In the genomic region with DNA sequence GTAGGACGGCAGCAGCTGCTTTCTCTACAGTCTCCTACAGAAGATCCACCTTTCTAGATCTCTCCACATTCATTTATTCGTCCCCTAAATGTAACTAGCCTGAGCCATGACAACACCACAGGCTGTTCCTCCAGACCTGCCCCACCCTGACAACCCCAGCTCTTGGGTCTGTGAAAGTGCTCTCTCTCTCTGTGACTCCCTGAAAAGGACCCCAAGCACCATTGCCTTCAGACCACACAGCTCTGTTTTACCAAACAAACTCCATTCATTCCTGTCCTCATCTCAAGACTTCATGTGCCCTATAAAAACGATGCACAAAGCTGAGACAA, we compare ENCODE assay signal across 7 mouse cellular contexts. TPM values are rescaled to one million over a fixed set of nuclear protein-coding genes. Genes with fewer than 3 reads are reported as not detected.
DNase-seq lines count a peak whose midpoint lies in the region; ATAC-seq and TF ChIP-seq lines count a peak whose summit lies in the region.

No protein-coding gene starts in this region.

- H3K36me3 ChIP-seq in forebrain, embryonic 13.5 days (ENCODE audit: poor library complexity, severe bottlenecking) = no peaks in the 10 kb centered on the region
- no peaks in the 10 kb centered on the region for H3K36me3 ChIP-seq in limb, embryonic 12.5 days

- H3K4me2 ChIP-seq in forebrain, embryonic 13.5 days = peak overlapping the region; percentile 99
- H3K4me2 ChIP-seq in limb, embryonic 12.5 days = peak overlapping the region; percentile 100

- DNase-seq in layer of hippocampus, adult 2 months (ENCODE audit: low spot score in 2 of 2) = no peak
- no peak for DNase-seq in layer of hippocampus, postnatal 25 days (ENCODE audit: extremely low spot score in 1 of 2, low spot score in 1 of 2)
- DNase-seq in layer of hippocampus, adult 8-10 months (ENCODE audit: low spot score in 2 of 2) = no peak
- DNase-seq in embryo, embryonic 10.5 days (ENCODE audit: low spot score) = no peak

- H3K9me3 ChIP-seq in forebrain, embryonic 13.5 days (replicated peaks) = no peaks in the 10 kb centered on the region
- no peaks in the 10 kb centered on the region for H3K9me3 ChIP-seq in limb, embryonic 12.5 days

- H3K27me3 ChIP-seq in forebrain, embryonic 13.5 days = peaks cover 16% of the 10 kb centered on the region; the same call in 1 of the 2 replicates
- H3K27me3 ChIP-seq in limb, embryonic 12.5 days = peaks cover 38% of the 10 kb centered on the region

- TF ChIP-seq POLR2A in olfactory bulb, adult 2 months (IDR thresholded peaks at IDR 0.05; ENCODE audit: insufficient read depth, low read depth, low read length) = no peak

- H3K27ac ChIP-seq in layer of hippocampus, adult 2 months = peak overlapping the region; percentile 74
- no peak overlapping the region for H3K27ac ChIP-seq in forebrain, embryonic 13.5 days
- H3K27ac ChIP-seq in limb, embryonic 12.5 days = no peak overlapping the region
- peak overlapping the region; percentile 51; the same call in 1 of the 2 replicates for H3K27ac ChIP-seq in olfactory bulb, adult 2 months (ENCODE audit: insufficient read depth, low read depth, low read length)

- ATAC-seq in forebrain, embryonic 13.5 days = no peak; the same call in 1 of the 2 replicates
- ATAC-seq in limb, embryonic 12.5 days (ENCODE audit: insufficient number of reproducible peaks, insufficient read depth, low FRiP score, low TSS enrichment, low read depth) = 0 out of 2 replicates have a peak, but pooled peaks have one; percentile 24

- WGBS in forebrain, embryonic 13.5 days = 12% methylated on average over 3 of the region's 3 CpGs
- 10% methylated on average over 3 of the region's 3 CpGs for WGBS in limb, embryonic 12.5 days
- WGBS in olfactory bulb, adult 2 months = 5% methylated on average over 3 of the region's 3 CpGs

- H3K4me1 ChIP-seq in forebrain, embryonic 13.5 days = peaks cover 11% of the 10 kb centered on the region
- peaks cover 12% of the 10 kb centered on the region for H3K4me1 ChIP-seq in limb, embryonic 12.5 days (replicated peaks)
- peaks cover 10% of the 10 kb centered on the region for H3K4me1 ChIP-seq in olfactory bulb, adult 2 months (ENCODE audit: control insufficient read depth, insufficient read depth, low read length)

- H3K4me3 ChIP-seq in layer of hippocampus, adult 2 months = peak overlapping the region; percentile 69
- peak overlapping the region; percentile 56 for H3K4me3 ChIP-seq in forebrain, embryonic 13.5 days
- peak overlapping the region; percentile 61 for H3K4me3 ChIP-seq in limb, embryonic 12.5 days (replicated peaks)
- H3K4me3 ChIP-seq in olfactory bulb, adult 2 months (ENCODE audit: insufficient read depth, low read depth, low read length) = peak overlapping the region; percentile 69

- H3K9ac ChIP-seq in forebrain, embryonic 13.5 days = 0 out of 2 replicates have a peak overlapping the region, but pooled peaks have one; percentile 68
- no peak overlapping the region; the same call in 1 of the 2 replicates for H3K9ac ChIP-seq in limb, embryonic 12.5 days (replicated peaks)

- TF ChIP-seq CTCF in layer of hippocampus, adult 2 months (conservative IDR thresholded peaks at IDR 0.05) = no peak
- no peak for TF ChIP-seq CTCF in olfactory bulb, adult 2 months (IDR thresholded peaks at IDR 0.05; ENCODE audit: insufficient read depth, low read depth, low read length)

RNA-seq across cellular contexts. Expression of a gene that starts 0.4 kb away (rescaled TPM):
- 10 to 100 TPM; 14.7 to 15.8 TPM for total RNA-seq in layer of hippocampus, adult 2 months (2021)
- total RNA-seq in layer of hippocampus, postnatal 25 days (2021) = 10 to 100 TPM; 10.9 TPM
- 0.57 and 0.88 TPM in 2 replicates for polyA plus RNA-seq in forebrain, embryonic 13.5 days (2015; fragmentation: Nextera tagmentation; extraction: Ambion mirVana)
- polyA plus RNA-seq in limb, embryonic 12.5 days (2016; fragmentation: Nextera tagmentation; extraction: Ambion mirVana) = 0.05 and 0.15 TPM in 2 replicates
- polyA plus RNA-seq in olfactory bulb, adult 2 months (2012; ENCODE audit: insufficient read depth, insufficient read length, low replicate concordance, missing spikeins) = not detected in 2 replicates
- total RNA-seq in layer of hippocampus, adult 8-10 months (2022) = 10 to 100 TPM; 15.1 to 20.4 (median 17.0) TPM

Comparison
In these comparisons a context has a peak if more than half of its experiments do, and no peak if none do; other contexts are left out.
1. H3K27ac ChIP-seq: peak in layer of hippocampus, adult 2 months (single experiment) and olfactory bulb, adult 2 months (single experiment); none in forebrain, embryonic 13.5 days (single experiment) and limb, embryonic 12.5 days (single experiment).
2. Peak in every context shown above with its lines, with median percentiles within 50 percentile points of each other: H3K4me3 ChIP-seq.